Mouse (Mus musculus) gastrocnemius, postnatal 25 days (tissue): ENCODE measurements around the gene Cyp1a1. TPM values are rescaled to one million over a fixed set of nuclear protein-coding genes. Genes with fewer than 3 reads are reported as not detected.
"Not testable (repeated sequence)": the region's sequence is repeated elsewhere in the genome, so short reads cannot be mapped to it uniquely, and the experiment has no call there.

Experiments
- DNase-seq: peaks from one replicate; pipeline ENCODE4 v3.0.0; 2022
- total RNA-seq, 2 experiments: library from RNA; stranded (reverse); gene quantifications; 1 replicate in 1 of 2; 2 replicates in 1 of 2; pipeline ENCODE4 v1.2.3; 2021

The Cyp1a1 gene
- total RNA-seq, 2 experiments from 2014 or later = 0.21 to 0.31 TPM

DNA sequence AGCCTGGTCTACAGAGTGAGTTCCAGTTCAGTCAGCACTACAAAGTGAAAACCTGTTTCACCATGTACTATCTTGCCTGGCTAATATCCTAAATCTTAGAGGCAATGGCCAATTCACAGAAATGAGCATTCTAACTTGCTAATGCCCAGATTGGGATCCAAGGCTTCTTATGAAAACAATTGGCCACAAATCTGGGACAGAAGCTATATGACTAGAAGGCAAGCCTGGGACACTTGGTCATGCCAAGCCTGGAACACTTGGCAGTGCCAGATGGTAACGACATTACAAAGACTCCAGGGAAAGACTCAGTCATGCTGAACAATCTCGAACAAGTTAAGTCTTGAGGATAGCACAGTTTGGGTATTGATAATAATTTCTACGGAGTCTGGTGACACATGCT lies 18.8 kb downstream of the Cyp1a1 start:
- DNase-seq = no peak

DNA sequence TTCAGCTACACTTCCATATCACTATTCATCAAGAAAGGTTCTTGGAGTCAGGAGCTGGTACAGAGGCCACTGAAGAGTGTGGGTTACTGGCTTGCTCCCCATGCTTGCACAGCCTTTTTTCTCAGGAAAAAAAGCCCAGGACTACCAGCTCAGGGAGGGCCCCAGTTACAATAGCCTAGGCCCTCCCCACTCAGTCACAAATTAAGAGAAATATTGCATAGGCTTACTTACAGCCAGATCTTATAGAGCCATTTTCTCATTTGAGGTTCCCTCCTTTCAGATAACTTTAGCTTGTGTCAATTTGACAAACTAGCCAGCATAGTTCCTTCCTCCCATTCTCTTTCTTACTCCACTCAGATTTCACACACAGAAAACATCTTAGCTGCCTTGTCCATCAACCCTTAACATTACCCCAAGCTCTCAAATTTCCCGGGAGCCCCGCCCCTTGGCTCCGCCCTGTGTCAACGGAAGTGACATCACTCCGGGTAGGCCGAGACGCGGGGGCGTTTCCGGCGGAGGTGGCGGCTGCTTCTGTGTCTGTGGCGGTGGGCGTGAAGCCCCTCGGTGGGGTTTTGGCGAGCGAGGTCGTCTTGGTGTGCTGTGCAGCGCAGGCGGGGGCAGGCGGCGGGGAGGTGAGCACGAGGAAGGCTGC lies 20.5 kb downstream of the Cyp1a1 start, which contains the start of gene Edc3:
Edc3 (plus strand) TSS at position 473 of the 652 bp plus-strand sequence.
- DNase-seq = peak; percentile 84

DNA sequence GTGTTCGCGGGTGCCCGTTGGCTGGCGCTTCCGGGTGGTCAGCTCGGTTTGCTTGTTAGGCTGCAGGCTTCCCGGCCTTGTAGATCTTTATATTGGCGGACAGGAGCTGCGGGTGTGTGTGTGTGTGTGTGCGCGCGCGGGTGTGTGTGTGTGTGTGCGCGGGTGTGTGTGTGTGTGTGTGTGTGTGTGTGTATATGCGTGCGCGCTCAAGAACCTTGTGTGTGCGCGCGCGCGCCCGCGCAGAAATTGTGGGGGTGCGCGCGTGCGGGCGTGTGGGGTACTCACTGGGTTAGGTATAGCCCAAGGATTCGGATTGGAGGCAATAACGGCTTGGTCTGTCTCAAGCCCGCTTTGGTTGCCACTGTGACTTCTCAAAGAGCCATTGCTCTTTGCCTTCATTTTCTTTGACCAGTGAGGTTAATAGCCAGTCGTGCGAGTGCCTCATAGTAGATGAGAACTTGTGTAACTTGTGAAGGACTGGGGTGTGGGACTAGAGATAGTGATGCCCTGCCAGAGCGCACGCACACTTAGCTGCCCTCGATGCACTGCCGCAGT lies 21.1 kb downstream of the Cyp1a1 start:
- no peak for DNase-seq

DNA sequence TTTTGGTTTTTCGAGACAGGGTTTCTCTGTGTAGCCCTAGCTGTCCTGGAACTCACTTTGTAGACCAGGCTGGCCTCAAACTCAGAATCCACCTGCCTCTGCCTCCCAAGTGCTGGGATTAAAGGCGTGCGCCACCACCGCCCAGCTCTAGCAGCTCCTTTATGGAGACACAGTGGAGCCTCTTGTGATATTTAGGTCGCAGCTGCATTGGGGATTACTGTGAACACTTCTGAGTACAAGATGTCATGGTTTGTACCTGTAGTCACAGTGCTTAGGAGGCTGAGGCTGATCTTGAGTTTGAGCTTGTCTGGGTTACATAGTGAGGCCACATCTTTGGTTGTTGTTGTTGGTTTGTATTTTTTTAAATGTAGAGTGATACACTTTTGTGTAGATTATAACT lies 22.5 kb downstream of the Cyp1a1 start:
- not testable (repeated sequence) for DNase-seq

DNA sequence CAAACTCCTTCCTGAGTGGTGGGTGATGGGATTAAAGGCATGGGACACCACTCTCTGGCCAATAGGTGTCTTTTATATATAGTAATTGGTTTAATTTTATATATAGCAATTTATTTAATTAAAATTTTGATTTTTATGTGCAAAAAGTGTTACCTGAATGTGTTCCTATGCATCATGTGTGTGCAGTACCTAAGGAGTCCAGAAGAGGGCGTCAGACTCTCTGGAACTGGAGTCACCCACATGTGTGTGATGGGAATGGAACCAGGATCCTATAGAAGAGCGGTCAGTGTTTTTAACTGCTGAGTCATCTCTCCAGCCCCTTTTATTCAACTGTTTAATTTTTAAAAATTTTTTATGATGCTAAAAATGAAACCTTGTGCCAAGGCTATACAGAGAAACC lies 24.5 kb downstream of the Cyp1a1 start:
- DNase-seq = no peak

DNA sequence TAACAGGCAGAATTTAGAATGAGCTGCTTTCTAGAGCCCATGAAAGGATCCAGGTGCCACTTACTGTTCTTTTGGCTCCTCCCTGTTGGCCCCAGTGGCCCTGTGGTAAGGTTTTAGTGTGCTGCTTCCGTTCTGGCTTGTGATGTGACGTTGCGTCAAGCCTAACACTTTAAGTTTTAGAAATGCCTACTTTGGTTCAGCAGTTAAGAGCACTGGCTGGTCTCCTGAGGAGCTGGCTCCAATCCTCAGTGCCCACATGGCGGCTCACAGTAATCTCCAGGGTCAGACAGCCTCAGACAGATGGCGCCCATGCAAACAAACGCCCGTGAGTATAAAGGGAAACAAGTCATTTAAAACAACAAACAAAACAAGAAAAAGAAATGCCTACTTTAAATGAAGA lies 30.7 kb downstream of the Cyp1a1 start:
- DNase-seq = no peak

- no peak for DNase-seq
Measured at GRCm38 (mm10) chr9:57720736-57721135, 33.0 kb downstream of the Cyp1a1 start.

DNA sequence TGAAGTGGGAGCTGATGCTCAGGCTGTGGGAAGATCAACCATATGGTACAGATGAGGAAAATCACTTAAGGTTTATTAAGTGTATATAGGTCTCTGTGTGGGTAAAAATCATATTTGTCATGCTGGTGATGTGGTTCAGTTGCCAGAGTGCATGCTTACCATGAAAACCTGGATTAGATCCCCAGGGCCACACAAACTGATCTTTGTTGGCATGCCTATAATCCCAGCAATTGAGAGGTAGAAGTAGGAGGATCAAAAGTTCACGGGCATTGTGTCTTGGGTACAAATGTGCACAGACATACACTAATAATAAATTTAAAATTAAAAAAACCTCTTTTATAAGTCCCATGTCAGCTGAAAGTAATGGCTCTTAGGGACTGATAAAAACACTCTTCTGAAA lies 34.6 kb downstream of the Cyp1a1 start:
- no peak for DNase-seq

- peak; percentile 86 for DNase-seq
Measured at GRCm38 (mm10) chr9:57723315-57723715, 35.6 kb downstream of the Cyp1a1 start.

DNA sequence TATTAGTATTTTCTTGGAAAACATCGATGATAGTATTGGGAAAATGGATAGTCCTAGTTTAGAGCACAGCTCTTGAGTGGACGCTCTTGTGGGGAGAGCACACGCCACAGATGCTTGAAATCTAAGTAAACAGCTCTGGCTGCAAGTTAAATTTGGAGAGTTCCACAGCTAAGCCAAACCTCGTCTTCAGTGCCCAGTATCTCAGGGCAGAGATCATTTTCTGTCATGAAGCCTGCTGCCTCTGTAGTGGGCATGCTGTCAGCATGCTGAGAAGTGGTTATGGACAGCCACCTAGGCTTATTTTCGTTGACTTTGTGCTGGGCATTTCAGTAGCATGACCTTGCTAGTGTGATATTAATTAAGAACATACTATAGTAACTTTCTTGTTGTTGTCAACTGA lies 36.1 kb downstream of the Cyp1a1 start:
- peak; percentile 53 for DNase-seq

- no peak for DNase-seq
Measured at GRCm38 (mm10) chr9:57724701-57725100, 37.0 kb downstream of the Cyp1a1 start.

DNA sequence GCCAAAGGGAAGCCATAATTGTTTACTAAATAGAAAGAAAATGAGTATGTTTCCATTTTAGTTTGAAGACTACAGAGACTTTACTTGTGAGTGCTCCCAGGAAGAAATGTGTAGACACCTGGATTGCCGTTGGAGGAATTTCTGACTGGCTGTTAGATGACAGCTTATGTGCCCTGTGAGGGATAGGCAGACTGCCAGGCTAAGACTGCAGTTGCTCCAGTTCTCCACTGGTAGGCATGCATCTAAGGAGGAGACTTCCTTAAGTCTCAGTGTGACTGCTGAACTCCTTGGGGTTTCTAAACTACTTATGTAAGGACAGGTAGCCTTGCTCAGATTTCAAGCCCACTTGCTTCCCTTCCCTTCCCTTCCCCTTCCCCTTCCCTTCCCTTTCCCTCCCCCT lies 40.6 kb downstream of the Cyp1a1 start:
- no peak for DNase-seq

DNA sequence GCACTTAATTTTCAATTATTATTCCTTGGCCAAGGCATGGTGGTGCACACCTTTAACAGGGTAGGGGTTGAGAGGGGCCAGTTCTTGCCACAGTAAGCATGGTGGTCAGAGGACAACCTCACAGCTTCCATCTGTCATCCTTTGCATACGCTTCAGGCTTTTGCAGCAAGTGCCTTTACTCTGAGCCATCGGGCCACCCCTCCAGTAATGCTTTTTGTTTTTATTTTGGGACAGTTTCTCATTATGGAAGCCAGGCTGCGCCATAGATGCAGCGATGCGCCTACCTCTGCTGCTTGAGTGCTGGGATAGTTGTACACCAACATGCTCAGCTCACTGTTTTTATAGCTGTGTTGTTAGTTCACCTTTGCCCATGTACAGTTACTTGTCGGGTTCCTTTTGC lies 45.9 kb downstream of the Cyp1a1 start:
- DNase-seq = no peak

- DNase-seq = peak; percentile 28
Measured at GRCm38 (mm10) chr9:57739863-57740262, 52.1 kb downstream of the Cyp1a1 start.

GRCm38 (mm10) chr9:57744462-57745091 lies 56.8 kb downstream of the Cyp1a1 start:
- no peak for DNase-seq

DNA sequence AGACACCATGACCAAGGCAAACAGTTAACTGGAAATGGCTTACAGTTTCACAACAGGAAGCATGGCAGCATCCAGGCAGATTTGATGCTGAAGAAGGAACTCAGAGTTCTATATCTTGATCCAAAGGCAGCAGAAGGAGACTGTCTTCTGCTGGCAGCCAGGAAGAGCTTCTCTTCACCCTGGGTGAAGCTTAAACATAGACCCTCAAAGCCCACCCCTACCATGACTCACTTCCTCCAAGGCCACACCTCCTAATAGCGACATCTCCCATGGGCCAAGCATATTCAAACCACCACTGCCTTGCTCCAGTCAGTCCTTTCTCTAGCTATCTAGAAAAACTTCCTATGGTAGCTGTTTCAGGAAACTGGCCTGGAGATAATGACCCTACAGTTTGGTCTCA lies 59.3 kb downstream of the Cyp1a1 start:
- no peak for DNase-seq

GRCm38 (mm10) chr9:57748137-57748536 lies 60.4 kb downstream of the Cyp1a1 start:
- DNase-seq = peak; percentile 47

DNA sequence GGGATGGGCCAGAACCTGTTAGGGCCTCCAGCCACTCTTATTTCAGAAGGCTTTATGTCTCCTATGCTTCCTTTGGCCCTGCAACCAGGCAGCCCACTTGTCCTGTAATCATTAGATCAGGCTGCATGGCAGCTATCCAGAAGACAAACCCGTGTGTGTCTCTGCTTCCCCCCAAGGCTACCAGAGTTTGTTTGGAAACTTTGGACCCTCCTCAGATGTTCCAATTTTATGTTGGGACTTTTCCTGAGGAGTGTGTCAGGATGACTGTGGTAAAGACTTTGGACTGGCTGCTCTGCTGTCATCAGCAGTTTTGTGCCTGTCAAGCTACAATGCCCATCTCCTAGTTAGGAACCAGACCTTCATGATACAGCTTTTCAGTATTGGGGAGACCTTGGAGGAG lies 61.1 kb downstream of the Cyp1a1 start:
- DNase-seq = no peak

GRCm38 (mm10) chr9:57750901-57751300 lies 63.2 kb downstream of the Cyp1a1 start:
- DNase-seq = no peak
